Mouse (Mus musculus) urinary bladder, adult 18-20 months (tissue): ENCODE results near the gene Cfap97d1.

Experiments
- DNase-seq, 2 experiments: peaks; one replicate each; pipeline ENCODE4 v3.0.0; 2022; ENCODE audit warnings: low spot score in 2 of 2, mixed read lengths in 2 of 2

Cfap97d1 gene

DNA sequence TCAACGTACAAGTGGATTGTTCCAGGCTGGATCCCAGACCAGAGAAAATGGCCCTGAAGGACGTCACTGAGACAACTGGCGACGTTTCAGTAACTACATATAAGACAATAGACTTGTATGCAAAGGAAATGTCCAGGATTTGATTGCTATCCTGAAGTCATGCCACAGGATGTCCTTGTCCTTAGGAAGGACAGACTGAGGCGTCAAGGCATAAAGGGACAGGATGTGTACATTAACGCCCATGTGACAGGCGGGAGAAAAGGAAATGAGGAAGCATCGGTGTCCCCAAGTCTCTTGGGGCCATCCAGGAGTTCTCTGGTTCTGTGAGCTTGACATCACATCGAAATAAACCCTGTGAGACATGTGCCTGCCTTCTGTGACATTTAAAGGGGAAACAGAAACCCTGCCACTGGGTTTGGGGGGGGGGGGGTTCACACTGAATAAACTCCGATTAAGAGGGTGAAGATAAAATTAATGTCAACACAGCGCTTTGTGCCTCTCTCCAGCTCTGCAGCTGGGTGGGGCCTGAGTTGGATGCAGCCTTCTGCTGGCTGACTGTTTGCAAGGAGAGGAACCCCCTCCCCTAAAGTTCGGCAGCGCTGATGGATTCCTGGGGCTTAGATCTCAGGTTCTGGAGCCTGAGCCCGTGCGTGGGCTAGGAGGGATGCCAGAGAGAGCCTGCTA lies 25.0 kb downstream of the Cfap97d1 start:
- no peak for DNase-seq

DNA sequence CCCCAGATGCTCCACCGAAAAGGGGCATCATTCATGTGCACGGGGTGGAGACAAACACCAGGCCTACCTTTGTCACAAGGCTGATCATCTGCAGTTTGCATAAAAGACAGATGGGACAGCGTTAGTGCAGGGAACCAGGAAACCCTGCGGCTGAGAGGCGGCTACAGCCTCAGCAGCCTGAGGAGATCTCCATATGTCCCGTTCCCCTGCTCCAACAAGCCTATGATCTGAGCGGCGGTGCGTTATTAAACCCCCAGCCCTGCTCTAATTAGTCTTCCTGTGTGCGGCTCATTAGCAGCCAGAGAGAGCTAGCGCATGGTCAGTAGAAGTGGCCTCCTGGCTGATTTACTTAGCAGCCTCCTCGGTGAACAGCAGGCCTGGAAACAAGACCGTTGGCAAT lies 26.1 kb downstream of the Cfap97d1 start:
- DNase-seq, result no peak

DNA sequence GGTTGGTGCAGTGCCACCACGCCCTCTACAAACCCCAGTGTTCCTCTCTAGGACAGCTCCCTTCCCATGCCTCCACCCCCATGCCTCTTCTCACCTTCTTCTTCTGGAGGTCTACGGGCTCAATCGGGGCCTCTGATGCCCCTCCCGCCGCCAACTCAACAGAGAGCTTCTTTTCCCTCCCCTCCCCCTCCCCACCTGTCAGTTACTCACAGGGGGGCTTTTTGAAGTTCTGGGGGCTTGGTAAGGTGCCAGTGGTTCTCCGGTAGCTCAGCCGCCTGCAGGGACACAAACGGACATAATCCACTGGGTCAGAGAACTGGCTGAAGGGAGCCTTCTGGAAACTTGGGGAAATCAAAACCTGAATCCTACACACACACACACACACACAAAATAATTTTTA lies 27.4 kb downstream of the Cfap97d1 start:
- DNase-seq, result no peak

DNA sequence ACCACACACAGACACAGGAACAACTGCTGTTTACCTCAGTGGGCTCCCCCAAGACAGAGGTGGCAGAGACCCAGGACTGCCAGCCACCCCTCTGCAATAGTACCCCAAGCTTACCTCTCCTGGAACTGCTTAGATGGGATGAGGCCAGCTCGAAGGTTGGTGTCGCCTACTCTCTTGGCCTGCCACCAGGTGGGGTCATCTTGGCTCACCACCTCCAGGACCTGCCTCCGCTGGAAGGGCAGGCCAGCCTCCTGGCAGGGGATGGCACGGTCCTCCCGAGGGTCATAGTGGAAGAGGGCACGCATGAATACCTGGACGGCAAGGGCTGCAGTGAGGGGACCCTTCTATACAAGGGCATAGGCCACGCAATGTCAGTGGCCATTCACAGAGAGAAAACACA lies 29.1 kb downstream of the Cfap97d1 start:
- DNase-seq, result no peak

DNA sequence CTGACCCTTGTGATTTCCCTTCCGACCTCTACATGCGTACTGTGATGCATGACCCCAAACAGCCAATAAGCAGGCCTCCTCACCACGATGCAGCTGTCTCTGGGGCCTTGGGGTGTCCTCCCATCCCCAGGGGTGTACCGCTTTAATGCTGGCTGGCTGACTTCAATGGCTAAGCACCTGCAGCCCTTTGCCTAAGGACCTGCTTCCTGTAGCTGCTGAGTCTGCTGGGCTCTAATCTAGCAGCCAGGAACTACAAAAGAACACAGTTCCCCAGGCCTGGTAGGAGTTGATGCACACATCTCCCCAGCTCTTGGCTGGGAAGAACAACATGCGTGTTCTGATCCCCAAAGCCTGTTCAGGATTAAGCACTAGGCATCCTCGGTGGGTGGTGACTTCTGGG lies 31.4 kb downstream of the Cfap97d1 start:
- no peak for DNase-seq

DNA sequence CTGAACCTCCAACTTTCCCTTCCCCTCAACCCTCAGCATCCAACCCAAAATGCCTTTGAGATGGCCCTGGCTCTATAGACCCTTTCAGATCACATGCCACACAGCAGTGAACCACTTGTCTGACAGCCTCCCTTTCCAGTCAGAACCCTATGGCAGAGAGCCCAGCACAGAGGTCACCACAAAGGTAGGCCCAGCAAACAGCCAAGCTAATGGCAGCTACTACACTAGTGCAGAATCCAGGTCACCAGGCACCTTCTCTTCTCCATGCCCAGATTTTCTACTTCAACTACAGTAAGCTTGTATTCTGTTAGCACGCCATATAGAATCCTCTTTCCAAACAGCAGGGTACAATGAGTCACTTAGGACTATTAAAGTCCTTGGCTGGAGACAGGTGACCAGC lies 32.1 kb downstream of the Cfap97d1 start:
- no peak for DNase-seq

DNA sequence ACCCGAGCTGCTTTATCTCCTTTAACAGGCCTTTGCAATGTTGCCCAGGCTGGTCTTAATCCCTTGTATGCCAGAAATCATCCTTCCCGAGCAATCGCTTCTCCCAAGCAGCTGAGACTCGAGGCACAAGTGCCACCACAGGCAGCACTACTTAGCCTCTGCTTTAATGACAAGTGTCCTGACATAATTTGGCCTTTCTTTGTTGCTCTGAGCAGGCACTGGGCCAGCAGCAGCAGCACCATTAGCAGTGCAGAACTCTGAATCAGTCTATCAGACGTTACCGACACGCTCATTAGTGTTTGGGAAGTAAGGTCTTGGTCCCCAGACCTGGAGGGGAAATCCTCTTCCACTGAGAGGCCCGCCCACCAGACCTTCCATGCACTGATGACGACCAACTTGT lies 35.7 kb downstream of the Cfap97d1 start:
- DNase-seq, result no peak

DNA sequence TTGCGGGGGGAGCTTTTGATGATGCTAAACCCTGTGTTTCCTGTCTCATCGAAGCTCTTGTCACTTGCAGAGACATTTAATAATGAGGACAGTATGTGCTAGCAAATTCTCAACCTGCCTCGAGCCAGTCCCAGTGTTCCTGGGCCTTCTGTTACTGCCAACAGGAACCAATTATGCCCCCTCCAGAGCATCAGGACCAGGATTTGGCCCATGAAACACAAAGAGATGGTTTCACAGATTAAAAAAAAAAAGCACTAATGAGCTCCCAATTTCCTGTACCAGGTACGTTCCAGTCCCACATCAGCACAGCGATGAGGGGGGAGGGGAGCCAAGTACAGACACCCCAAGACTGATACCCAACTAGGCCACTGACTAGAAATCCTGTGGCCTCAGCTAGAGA lies 37.1 kb downstream of the Cfap97d1 start:
- no peak for DNase-seq

DNA sequence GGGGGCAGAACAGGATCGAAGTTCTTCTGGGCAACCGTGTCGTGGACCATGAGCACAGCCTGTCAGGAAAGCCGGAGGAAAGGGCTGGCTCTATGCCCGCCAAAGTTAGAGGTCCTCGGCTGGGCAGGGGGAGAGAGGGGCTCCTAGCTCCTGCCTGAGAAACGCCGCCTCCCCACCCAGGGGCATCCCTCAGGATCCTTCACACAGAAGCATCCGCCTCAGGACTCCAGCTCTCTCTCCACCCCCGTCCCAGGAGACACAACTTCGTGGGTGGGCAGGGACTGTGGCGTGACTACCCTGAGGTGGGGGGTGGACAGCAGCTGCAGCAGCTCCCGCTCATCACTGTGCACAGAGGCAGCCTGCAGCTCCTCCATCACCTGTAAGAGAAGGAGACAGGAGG lies 39.3 kb downstream of the Cfap97d1 start:
- no peak for DNase-seq

DNA sequence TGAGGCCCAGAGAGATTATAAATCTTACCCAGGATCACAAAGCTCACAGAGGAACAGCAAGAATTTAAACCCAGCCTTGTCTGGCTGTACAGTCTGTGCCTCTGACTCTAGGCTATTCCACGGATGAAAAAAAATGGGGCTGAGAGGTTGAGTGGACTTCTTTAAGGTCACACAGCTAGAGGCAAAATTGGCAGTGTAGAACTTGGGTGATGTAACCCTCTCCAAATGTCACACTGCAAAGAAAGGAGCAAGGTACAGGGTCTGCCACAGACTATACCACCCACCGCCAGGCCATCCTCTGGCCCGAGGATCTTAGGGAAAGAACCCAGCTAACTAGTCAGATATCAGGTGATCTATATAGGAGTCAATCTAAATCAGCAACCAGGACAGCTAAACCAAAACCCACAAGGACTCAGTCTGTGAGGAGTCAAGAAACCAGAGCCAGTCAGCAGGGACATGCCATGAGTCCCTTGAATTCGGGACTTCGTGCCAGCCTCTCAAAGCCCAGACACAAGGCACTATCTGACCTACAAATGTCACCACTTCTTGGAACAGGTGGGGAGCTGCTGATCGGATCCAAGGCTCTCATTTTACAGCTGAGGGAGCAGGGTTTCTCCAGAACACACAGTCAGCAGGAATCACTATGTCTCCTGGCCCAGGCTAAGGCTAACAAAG lies 40.1 kb downstream of the Cfap97d1 start:
- DNase-seq, result no peak

DNA sequence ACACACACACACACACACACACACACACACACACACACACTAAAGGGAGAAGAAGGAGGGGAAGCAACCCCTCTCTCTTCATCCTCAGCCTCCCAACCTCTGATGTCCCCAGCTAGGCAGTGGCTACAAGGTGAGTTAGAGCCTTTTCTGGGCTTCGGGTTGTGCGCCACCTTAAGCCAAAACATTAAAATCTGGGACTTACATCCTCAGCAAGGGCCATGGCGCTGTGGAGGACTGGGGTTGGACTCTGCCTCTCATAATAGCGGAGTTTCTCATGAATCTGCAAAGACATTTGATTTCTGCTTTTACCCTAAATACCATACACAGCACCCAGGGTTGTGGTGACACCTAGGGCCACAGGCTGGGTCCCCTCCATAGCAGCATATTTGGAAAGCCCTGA lies 40.8 kb downstream of the Cfap97d1 start:
- no peak for DNase-seq

DNA sequence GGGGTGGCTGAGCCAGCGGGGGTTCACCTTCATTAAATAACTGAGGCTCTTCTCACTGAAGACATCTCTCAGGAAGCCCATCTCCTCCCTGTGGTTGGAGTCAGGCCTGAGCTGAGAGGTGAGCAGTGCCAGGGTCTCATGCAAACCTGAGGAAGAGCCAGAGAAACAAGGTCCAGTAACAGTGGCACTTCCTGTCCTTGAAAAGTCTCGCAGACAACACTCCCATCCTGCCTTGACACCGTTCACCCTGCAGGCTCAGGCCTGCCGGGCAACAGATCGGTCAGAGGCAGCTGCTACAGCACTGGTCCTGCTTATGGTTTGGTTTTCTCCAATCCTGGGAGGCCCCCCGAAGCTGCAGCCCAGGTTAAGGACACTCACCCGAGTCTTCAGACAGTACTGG lies 41.3 kb downstream of the Cfap97d1 start:
- DNase-seq, result no peak

DNA sequence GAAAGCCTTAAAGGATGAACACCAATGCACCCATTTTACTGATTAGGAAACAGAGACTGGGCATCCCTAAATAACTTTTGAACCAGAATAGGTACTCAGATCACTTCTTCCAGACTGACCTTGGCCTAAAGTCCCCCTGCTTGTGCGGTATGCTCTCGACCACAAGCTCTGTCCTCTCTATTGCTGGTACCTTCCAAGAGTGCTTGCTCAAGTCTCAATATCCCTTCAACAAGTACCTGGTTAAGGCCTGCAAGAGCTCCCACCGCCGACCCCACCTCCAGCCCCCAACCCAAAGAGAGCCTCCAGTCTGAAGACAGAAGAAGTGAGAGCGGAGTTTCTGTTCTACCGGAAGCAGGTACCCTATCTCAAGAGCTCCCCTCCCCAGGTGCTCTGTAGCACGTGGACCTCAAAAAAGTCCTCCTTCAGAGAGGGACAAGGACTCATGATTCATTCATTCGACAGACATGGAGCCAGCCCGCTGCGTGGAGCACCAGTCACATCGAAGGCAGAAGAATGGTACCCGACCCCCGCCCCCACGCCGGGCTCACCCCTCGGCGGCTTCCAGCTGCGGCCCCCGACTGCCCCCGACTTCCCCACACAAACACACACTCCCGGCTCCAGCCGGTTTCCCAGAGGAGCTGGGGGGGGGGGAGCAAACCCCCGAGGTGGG lies 42.0 kb downstream of the Cfap97d1 start:
- no peak for DNase-seq

DNA sequence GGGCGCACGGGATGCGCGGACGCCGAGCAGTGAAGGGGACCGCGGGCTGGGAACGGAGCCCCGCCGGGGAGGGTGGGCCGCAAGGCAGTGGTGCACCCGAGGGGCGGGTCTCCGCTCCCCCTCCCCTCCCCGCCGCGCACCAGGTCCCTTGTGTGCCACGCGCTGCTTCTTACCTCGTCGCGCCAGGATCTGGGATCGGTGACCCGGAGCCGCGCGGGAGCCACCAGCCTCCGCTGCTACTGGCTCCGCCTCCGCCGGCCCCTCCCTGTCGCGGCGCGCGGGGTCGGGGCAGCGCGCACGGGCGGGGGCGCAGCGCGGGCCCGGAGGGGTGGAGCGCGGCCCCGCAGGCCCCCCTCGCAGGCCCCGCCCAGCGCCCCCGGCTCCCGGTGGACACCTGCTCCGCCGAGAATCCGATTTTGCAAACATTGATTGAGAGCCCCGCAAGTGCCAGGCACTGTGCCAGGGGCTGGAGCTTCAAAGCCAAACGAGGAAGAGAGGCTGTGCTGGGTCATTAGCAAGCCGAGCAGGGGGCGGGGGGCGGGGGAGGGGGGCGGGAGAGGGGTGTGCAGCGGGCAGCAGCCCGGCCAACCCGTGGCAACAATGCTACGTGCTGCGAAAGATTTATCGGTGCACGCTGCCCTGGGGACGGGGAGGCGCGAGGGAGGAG lies 42.7 kb downstream of the Cfap97d1 start:
- peak; percentile 16 to 53 for DNase-seq

DNA sequence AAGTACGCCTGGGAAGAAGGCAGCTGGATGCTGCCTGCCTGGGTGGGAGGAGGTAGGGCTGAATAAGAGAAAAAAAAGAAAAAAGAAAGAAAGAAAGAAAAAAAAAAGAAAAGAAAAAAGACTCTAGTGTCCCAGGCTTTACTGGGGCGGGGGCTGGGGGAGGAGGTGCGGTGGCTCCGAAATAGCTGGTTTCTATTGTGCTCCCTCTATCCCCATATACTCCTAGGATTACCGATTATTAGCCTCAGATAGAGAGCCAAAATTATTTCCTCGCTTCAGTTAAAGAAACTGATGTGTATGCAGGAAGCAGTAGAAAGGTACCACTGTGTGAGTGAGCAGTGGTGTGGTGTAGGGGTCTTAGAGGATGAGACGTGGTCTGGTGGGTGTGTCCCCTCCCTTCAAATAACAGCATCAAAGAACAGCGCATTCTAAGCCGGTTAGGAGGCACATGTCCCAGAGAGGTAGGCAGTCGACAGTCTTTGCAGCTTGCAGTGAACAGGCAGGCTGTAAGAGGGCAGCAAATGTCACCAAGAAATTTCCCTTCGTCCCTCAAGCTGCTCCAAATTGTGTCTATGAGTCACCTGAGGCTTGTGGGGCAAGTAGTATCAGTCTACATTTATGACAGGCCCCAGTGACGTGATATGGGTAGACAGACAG lies 43.4 kb downstream of the Cfap97d1 start:
- no peak for DNase-seq

DNA sequence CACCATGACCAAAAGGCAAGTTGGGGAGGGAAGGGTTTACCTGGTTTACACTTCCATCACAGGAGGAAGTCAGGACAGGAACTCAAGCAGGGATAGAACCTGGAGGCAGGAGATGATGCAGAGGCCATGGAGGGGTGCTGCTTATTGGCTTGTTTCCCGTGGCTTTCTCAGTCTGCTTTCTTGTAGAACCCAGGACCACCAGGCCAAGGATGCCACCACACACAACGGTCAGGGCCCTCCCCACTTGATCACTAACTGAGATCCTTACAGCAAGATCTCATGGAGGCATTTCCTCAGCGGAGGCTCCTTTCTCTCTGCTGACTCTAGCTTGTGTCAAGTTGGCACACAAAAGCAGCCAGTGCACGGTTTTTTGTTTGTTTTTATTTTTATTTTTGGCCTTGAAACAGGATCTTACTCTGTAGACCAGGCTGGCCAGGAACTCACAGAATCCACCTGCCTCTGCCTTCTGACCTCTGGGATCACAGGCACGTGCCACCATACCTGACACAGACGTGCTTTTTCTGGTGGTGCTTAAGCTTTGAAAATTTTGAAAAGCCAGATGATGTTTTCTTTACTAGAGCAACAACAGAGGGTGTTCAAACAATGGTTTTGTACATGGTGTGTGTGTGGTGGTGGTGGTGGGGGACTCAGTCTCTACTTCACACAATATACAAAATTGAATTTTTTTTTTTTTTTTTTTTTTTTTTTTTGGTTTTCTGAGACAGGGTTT lies 44.2 kb downstream of the Cfap97d1 start, which contains the start of gene Mpp3:
Mpp3 (minus strand) TSS at position 375 of the 730 bp plus-strand sequence.
- DNase-seq, result no peak

DNA sequence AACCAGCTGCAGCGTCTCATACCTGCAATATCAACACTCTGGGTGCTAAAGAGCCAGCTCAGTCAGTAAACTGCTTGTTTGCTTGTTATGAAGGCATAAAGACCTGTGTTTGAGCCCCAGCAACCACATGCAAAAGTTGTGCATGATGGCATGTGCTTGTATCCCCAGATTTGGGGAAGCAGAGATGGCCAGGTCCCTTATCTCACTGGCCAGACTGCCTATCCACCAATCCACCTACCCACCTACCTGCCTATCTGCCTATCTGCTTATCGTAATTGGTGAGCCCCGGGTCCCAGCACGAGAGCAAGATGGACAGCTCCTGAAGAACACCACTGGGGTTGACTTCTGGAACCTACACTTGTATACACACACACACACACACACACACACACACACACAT lies 45.2 kb downstream of the Cfap97d1 start:
- no peak for DNase-seq

DNA sequence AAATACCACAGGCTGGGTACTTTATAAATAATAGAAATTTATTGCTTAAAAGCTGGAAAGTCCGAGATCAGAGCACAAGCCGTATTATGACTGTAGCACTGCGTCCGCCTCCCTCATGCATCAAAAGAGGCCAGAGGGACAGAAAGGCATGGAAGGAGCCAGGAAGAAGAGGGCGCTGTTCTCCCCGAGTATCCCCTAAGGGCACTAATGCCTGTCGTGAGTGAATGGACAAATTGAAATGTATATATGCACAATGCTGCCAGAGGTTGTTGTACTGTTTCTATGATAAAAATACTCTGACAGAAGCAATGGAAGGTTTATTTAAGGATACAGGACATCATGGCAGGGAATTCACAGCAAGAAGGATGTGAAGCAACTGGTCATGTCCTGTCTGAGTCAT lies 45.9 kb downstream of the Cfap97d1 start:
- DNase-seq, result no peak

DNA sequence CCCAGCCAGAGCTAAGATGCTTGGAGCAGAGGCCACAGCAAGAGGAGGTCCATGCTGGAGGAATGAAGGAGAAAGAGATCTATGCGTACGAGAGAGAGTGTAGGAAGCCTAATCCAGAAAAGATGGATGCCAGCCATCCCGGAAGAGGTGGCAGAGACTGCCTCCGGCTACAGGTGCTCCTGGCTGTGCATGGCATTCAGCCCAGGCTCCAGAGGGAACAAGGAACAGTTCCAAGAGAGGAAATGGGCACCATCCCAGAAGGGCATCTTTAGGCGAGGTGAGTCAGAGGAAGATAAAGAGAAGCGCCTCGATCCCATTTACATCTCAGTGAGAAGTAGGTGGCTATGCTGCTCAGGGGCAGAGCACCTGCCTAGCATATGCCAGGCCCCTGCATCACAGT lies 47.1 kb downstream of the Cfap97d1 start:
- DNase-seq, result no peak

DNA sequence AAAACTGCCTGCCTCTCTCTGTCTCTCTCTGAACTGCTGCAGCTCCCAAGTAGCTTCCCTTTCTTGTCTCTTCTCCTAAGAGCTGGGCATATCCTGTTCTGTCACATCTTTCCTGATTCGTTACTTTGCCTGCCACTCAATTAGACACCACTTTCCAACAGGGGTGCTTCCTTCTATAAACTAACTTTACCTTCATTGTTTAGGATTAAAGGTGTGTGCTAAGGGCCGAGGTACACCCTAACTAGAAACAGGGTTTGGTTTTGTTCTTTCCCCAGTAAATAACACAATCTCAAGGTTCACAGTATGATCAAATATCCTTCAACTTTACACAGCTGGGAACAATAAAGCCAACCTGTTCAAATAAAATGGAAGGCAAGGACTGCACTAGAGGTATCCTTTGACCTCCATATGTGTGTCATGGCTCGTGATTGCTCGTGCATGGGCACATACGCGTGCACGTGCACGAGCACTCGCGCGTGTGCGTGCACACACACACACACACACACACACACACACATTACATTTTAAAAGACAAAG lies 49.0 kb downstream of the Cfap97d1 start:
- no peak for DNase-seq

DNA sequence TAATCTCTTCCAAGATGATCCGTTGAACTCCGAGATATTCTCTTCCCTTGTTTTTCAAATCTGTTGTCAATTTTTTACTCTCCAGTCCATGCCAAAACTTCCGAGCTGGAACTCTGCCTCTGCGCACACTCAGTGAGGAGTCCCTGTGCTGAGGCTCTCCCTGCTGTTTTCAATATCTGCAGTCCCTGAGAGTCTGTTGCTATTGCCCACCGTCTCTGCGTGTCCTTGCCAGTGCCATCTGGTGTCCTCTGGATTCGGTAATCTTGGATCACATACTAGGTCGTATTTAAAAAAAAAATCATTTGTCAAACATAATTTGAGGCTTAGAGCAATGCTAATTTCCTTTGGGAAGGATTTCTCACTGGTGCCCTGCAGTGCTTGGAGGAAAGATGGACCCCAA lies 50.8 kb downstream of the Cfap97d1 start:
- no peak for DNase-seq
